Mouse (Mus musculus) R1 (cell line): ENCODE measurements at regions not wholly inside any gene's neighbourhood (a gene's known extent, or its start where the extent isn't known, plus 50 kb on each side); places are given as distances from the start of the nearest gene placed in this dataset.

Source experiments
- DNase-seq: peaks from one replicate; pipeline ENCODE4 v3.0.0-alpha.2; 2018; ENCODE audit warnings: low read depth, low spot score

GRCm38 (mm10) chr2:78110335-78110734 is 164.2 kb upstream of the Cwc22 start:
- DNase-seq, result no peak

- DNase-seq, result peak; percentile 71
Observed at GRCm38 (mm10) chr2:78095536-78095935, 149.4 kb upstream of the Cwc22 start.

GRCm38 (mm10) chr2:78094921-78095320 is 148.7 kb upstream of the Cwc22 start:
- peak; percentile 57 for DNase-seq

- DNase-seq, result no peak
Observed at GRCm38 (mm10) chr2:78064321-78065037, 118.3 kb upstream of the Cwc22 start.

DNA sequence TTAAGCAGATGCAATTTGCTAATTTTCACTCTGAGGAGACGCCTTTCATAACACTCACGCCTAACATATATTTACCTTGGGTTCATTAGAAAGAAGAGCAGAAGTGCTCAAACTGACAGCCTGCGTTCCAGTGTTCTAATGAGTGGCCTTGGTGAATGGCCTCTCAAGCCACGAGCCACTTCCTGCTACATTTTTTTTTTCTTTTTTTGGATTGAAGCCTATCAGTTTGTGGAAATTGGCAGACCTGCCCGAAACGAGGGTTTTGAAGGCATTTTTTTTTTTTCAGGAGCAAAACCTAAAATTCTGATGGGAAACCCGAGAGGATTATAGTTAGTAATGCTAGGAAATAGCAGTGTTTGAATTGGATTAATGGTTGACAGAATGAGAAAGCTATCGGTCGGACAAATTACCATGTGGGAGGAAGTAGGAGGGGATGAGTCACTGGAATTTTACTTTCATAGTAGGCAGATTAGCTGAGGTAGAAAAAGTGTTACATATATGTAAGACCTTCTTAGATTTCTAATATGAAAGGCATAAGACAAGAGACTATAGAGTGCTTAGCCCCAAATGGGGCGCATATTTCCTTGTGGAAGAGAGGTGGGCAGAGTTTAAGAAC is 113.7 kb upstream of the Cwc22 start:
- no peak for DNase-seq

GRCm38 (mm10) chr2:78058988-78059387 is 112.8 kb upstream of the Cwc22 start:
- DNase-seq, result no peak

GRCm38 (mm10) chr2:78053910-78054309 is 107.7 kb upstream of the Cwc22 start:
- no peak for DNase-seq

DNA sequence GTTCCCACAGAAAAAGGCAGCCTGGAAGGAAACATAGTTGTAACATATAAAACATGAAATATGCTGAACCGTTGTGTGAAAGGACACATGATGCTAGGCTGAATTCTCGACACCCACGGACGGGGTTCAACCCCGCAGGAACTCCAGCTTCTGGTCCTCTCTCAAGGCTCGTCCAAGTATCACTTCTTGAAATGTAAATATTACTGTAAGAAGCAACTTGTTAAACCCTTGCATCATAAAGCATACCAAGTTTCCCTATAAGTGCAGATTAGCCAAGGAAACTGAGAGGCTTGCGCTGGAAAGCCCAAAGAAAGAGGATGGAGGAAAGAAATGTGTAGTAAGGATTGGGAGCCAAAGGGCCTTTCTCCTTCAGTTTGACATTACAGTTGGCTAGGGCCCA is 104.4 kb upstream of the Cwc22 start:
- DNase-seq, result no peak

GRCm38 (mm10) chr2:78049248-78049874 is 103.2 kb upstream of the Cwc22 start:
- DNase-seq, result peak; percentile 80

DNA sequence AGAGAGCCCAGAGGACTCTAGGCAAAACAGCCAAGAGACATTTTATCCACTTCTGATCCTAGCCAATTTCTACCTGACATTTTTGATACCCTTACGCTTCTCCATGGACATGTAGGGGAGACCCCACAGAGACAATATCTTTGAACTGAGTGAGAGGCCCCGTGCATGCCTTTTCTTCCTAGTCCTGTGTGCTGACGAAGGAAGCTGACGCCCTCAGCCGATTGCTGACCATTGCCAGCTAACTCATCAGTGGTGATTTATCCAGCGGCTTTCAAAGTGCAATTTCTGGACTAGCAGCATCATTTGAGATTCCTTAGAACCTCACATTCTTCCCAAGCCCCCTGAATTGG is 102.5 kb upstream of the Cwc22 start:
- no peak for DNase-seq

GRCm38 (mm10) chr2:78048030-78048705 is 102.0 kb upstream of the Cwc22 start:
- peak; percentile 36 for DNase-seq

GRCm38 (mm10) chr2:78027319-78027718 is 81.1 kb upstream of the Cwc22 start:
- DNase-seq, result no peak

DNA sequence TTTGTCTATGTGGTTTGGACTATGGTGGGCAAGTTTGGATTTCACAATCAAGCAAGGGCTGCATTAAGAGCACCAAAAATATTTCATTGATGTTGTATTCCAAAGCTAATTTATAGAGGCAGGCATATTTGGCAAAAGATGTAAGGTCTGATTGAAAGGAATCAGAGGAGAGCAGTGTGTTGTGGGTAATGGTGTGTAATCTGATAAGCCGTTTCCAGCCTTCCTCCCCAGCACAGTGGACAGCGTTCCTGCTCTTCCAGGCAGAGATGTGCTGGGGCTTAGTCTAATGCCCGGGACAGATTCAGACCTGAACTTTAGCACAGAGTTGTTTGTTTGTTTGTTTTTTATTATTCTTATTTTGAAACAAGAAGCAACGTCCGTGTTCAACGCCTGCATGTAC is 80.6 kb upstream of the Cwc22 start:
- no peak for DNase-seq

DNA sequence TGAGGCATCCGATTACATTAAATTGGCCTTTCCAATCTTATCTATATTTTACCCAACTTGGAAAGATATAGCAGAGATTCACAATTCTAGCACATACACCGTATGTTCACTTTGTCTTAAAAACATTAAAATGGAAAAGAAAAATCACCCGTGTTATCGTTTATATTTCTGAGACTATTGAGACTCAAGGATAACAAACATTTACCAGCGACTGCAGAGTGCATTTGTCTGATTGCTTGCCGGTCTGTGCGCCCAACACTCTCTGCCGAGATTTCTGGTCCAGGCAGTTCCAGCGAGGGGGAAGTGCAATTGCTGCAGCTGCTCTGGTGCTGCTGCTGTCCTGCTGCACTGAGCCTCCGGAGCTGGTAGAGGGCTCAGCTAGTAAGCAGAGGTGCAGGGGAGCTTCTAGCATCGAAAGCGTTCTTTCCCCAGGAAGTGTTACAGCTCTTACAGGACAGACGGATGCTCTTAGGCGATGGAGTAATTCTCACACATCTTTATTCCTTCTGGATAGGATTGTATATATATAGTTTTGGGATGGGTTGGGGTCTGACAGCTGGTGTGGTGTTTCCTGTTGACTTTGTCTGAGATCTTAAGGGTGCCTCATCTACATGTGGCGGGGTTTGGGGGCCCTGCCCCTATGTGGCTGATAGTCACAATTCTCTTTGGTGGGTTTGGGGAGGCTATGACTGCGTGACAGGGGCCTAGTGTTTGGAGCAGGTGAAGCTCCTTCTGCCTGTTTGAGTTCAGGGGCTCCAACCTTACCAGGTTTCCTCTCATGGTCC is 79.7 kb upstream of the Cwc22 start:
- no peak for DNase-seq

DNA sequence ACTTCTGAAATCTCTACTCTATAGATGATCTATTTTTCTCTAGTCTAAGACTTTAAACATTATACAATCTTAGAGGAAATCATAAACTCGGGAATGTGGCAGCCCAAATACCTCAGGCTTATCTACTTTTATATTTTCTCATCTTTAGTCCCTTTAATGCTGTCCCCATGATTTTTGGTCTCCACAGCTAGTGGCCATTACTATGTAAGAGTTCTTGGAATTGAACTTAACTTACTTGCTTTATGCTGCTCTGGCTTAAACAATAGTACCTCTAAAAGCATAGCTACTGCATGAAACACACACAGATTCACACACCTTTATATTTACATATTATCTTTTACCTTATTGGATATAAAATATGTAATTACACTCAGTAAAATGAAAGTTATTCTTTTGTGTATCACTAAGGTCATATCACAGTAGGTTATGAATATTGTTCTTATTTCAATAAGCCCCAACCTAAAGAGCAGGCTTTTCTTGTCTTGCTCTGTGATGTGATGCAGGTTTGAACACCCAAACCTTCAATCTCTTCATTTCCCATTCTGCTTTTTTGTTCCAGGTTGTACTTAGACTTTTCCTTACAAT is 78.9 kb upstream of the Cwc22 start:
- no peak for DNase-seq

DNA sequence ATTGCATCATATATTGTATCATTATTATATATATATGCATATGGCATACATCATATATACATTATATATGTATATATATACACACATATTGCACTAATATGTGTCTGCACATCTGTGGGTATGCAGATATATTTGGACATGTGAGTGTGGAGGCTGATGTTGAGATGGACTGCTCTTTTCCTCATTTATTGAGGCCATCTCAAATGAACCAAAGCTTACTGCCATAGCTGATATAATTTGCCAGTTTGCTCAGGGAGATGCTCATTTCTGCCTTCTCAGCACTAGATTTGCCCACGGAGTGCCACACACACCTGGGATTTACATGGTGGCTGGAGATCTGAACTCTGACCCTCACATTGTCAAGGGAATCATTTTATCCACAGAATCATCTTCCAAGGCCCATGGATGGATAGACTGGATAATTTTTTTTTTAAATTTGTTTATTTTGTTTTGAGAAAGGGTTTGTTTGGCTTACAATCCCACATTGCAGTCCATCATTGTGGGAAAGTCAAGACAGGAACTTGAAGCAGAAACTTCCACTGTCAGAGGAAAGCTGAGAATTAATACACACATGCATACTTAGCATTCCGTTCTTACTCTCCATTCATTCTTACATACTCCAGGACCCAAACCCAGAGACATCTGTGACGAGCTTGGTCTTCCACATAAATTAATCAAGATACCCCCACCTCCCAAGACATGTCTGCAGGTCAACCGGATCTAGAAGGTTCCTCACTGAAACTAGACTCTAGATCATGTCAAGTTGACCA is 77.9 kb upstream of the Cwc22 start:
- no peak for DNase-seq

DNA sequence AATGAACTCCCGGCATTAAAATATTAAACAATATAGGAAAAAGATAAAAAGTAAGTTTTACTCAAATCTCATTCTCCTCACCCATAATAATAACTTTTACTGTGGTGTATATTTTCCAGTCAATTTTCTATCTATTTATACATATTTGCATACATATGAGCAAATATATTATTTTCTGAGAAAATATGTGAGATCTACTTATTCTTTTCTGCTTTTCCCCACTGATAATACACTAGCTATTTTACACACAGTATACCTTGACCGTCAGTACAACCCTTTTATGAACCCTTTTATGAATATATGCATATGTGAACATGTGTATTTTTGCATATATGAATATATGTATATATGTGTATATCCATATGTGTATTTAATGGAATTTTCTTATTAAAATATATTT is 77.2 kb upstream of the Cwc22 start:
- no peak for DNase-seq

- no peak for DNase-seq
Observed at GRCm38 (mm10) chr2:78022756-78023155, 76.6 kb upstream of the Cwc22 start.

DNA sequence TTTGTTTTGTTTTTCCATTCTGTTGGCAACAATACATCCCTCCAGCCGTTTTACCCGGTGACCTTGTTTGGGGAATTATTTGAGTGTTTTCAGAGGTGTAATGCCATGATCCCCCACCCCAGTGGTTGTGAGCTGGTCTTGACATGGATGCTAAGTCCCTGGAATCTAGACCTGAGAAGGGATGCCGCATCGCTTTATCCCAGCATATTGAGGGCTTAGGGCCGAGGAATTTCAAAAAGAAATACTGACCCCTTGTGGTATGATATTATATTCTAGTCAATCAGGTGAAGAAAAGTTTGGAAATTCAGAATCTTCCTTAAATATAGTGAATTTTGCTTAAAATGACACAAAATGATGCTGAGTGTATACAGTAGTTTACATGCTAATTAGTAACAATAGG is 75.7 kb upstream of the Cwc22 start:
- DNase-seq, result peak; percentile 32

GRCm38 (mm10) chr2:78021356-78021900 is 75.3 kb upstream of the Cwc22 start:
- no peak for DNase-seq
